Mouse (Mus musculus) thymus, adult 18-20 months (tissue): ENCODE data around the gene Prss56.

Source experiments
- DNase-seq, 2 experiments: peaks; one replicate each; pipeline ENCODE4 v3.0.0; 2022; ENCODE audit warnings: mixed read lengths in 2 of 2

Gene Prss56

GRCm38 (mm10) chr1:87186261-87187036, 3.3 kb downstream of the Prss56 start:
- DNase-seq: no peak

GRCm38 (mm10) chr1:87187037-87187355, 3.9 kb downstream of the Prss56 start:
- no peak for DNase-seq

- DNase-seq: no peak
Observed at GRCm38 (mm10) chr1:87190429-87190828, 7.3 kb downstream of the Prss56 start, which contains the start of gene Chrnd. Gene Chrnd (plus strand): TSS chr1:87190607.

GRCm38 (mm10) chr1:87197296-87197695, 14.2 kb downstream of the Prss56 start:
- DNase-seq: no peak

GRCm38 (mm10) chr1:87198119-87199065, 15.3 kb downstream of the Prss56 start:
- DNase-seq: no peak

GRCm38 (mm10) chr1:87200811-87201210, 17.7 kb downstream of the Prss56 start:
- no peak for DNase-seq

- no peak for DNase-seq
Observed at GRCm38 (mm10) chr1:87201848-87202247, 18.7 kb downstream of the Prss56 start.

- no peak for DNase-seq
Observed at GRCm38 (mm10) chr1:87203779-87204178, 20.7 kb downstream of the Prss56 start.

- DNase-seq: no peak
Observed at GRCm38 (mm10) chr1:87204465-87204864, 21.4 kb downstream of the Prss56 start, which contains the start of gene Chrng. Gene Chrng (plus strand): TSS chr1:87204657.

GRCm38 (mm10) chr1:87205038-87205437, 21.9 kb downstream of the Prss56 start:
- no peak for DNase-seq

GRCm38 (mm10) chr1:87205502-87205901, 22.4 kb downstream of the Prss56 start:
- no peak for DNase-seq

GRCm38 (mm10) chr1:87206339-87206738, 23.2 kb downstream of the Prss56 start:
- DNase-seq: no peak

GRCm38 (mm10) chr1:87211431-87211830, 28.3 kb downstream of the Prss56 start:
- no peak for DNase-seq

- peak; percentile 89 to 90 for DNase-seq
Observed at GRCm38 (mm10) chr1:87213735-87214704, 30.9 kb downstream of the Prss56 start, which contains the start of gene Eif4e2. Gene Eif4e2 (plus strand): TSS chr1:87213914.

GRCm38 (mm10) chr1:87214748-87215147, 31.6 kb downstream of the Prss56 start:
- DNase-seq: no peak

GRCm38 (mm10) chr1:87217938-87218337, 34.8 kb downstream of the Prss56 start:
- DNase-seq: no peak

- no peak for DNase-seq
Observed at GRCm38 (mm10) chr1:87225739-87226138, 42.6 kb downstream of the Prss56 start.

GRCm38 (mm10) chr1:87226409-87227159, 43.5 kb downstream of the Prss56 start:
- no peak for DNase-seq

- DNase-seq: no peak
Observed at GRCm38 (mm10) chr1:87227160-87227550, 44.0 kb downstream of the Prss56 start.

GRCm38 (mm10) chr1:87230606-87231005, 47.5 kb downstream of the Prss56 start:
- no peak for DNase-seq

GRCm38 (mm10) chr1:87232197-87232596, 49.1 kb downstream of the Prss56 start:
- DNase-seq: no peak
